8 mouse cellular contexts compared by ENCODE assay signal in the genomic region with DNA sequence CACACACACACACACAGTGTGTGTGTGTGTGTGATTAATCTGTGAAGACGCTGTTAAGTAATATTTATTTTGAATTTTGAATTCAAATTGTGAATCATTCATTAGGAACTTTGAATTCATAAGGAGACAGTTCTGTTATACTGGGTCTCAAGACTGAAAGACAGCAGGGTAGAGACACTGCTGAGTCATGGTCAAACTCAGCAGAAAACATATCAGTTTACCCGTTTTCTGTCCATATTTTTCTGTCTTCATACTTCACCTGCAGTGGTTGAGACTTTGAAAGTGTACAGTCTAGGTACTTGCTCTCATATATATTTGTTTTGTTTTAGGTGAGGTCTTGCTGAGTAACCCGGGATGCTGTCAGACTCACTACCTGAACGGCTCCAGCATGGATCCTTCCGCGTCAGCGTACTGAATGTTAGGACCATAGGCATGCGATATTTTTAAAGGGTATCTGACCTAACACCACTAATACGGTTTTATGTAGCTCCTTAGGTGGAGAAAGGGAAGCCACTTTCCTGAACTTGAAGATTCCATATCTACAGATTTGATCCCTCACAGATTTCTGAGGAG.
DNase-seq lines count a peak whose midpoint lies in the region; ATAC-seq lines count a peak whose summit lies in the region.

No protein-coding gene starts in this region.

- no peaks in the 10 kb centered on the region for H3K36me3 ChIP-seq in lung, embryonic 15.5 days
- H3K36me3 ChIP-seq in embryonic facial prominence, embryonic 11.5 days (replicated peaks; ENCODE audit: control insufficient read depth, insufficient read depth, low read depth, low read length) = no peaks in the 10 kb centered on the region
- H3K36me3 ChIP-seq in intestine, embryonic 16.5 days (ENCODE audit: control insufficient read depth, insufficient read depth, low read length) = no peaks in the 10 kb centered on the region
- H3K36me3 ChIP-seq in midbrain, embryonic 10.5 days = no peaks in the 10 kb centered on the region

- no peak overlapping the region for H3K27ac ChIP-seq in lung, embryonic 15.5 days
- no peak overlapping the region for H3K27ac ChIP-seq in embryonic facial prominence, embryonic 11.5 days (replicated peaks; ENCODE audit: low read depth, low read length)
- no peak overlapping the region for H3K27ac ChIP-seq in intestine, embryonic 16.5 days (ENCODE audit: low read length)
- no peak overlapping the region; the same call in 1 of the 2 replicates for H3K27ac ChIP-seq in midbrain, embryonic 10.5 days (replicated peaks)

- ATAC-seq in lung, embryonic 15.5 days (ENCODE audit: borderline replicate concordance, extremely low read depth, low FRiP score, low TSS enrichment) = no peak
- ATAC-seq in embryonic facial prominence, embryonic 11.5 days (replicated peaks; ENCODE audit: insufficient number of reproducible peaks, low FRiP score, low TSS enrichment, low read depth) = no peak
- peak; percentile 24; the same call in 1 of the 2 replicates for ATAC-seq in intestine, embryonic 16.5 days

- no peak for DNase-seq in lung, postnatal 10 days
- peak; percentile 48 for DNase-seq in embryonic facial prominence, embryonic 11.5 days (ENCODE audit: low spot score)
- DNase-seq in midbrain, embryonic 10.5 days (ENCODE audit: low spot score) = no peak
- DNase-seq in natural killer cell, adult 2 months (ENCODE audit: low spot score in 2 of 2) = no peak
- DNase-seq in thymus, postnatal 36 days = no peak
- DNase-seq in urinary bladder, adult 18-20 months (ENCODE audit: low spot score in 2 of 2) = no peak

- 57% methylated on average over 9 of the region's 9 CpGs for WGBS in lung, embryonic 15.5 days
- WGBS in embryonic facial prominence, embryonic 11.5 days = 56% methylated on average over 9 of the region's 9 CpGs
- WGBS in intestine, embryonic 16.5 days = 59% methylated on average over 9 of the region's 9 CpGs
- 61% methylated on average over 9 of the region's 9 CpGs for WGBS in midbrain, embryonic 10.5 days

- H3K9ac ChIP-seq in lung, embryonic 15.5 days = no peak overlapping the region
- H3K9ac ChIP-seq in embryonic facial prominence, embryonic 11.5 days (replicated peaks; ENCODE audit: low read length) = no peak overlapping the region; the same call in 1 of the 2 replicates
- H3K9ac ChIP-seq in intestine, embryonic 16.5 days (ENCODE audit: low read depth, low read length) = no peak overlapping the region

- no peaks in the 10 kb centered on the region for H3K4me1 ChIP-seq in lung, embryonic 15.5 days
- H3K4me1 ChIP-seq in embryonic facial prominence, embryonic 11.5 days (ENCODE audit: control insufficient read depth, insufficient read depth, low read length) = no peaks in the 10 kb centered on the region
- H3K4me1 ChIP-seq in intestine, embryonic 16.5 days (ENCODE audit: control insufficient read depth, insufficient read depth, low read length) = no peaks in the 10 kb centered on the region
- H3K4me1 ChIP-seq in midbrain, embryonic 10.5 days = peaks cover 3% of the 10 kb centered on the region; the same call in 1 of the 2 replicates

- no peaks in the 10 kb centered on the region for H3K27me3 ChIP-seq in lung, embryonic 15.5 days
- H3K27me3 ChIP-seq in embryonic facial prominence, embryonic 11.5 days (ENCODE audit: control insufficient read depth, insufficient read depth, low read length) = no peaks in the 10 kb centered on the region
- H3K27me3 ChIP-seq in intestine, embryonic 16.5 days (replicated peaks; ENCODE audit: control insufficient read depth, insufficient read depth, low read length) = no peaks in the 10 kb centered on the region
- H3K27me3 ChIP-seq in midbrain, embryonic 10.5 days (ENCODE audit: low read depth, poor library complexity, severe bottlenecking) = no peaks in the 10 kb centered on the region

- peak overlapping the region; percentile 54 for H3K4me3 ChIP-seq in lung, embryonic 15.5 days
- H3K4me3 ChIP-seq in embryonic facial prominence, embryonic 11.5 days (ENCODE audit: low read depth, low read length) = peak overlapping the region; percentile 42
- H3K4me3 ChIP-seq in intestine, embryonic 16.5 days (ENCODE audit: low read length) = peak overlapping the region; percentile 60; the same call in 1 of the 2 replicates
- H3K4me3 ChIP-seq in midbrain, embryonic 10.5 days = peak overlapping the region; percentile 63

- no peaks in the 10 kb centered on the region for H3K9me3 ChIP-seq in lung, embryonic 15.5 days
- no peaks in the 10 kb centered on the region for H3K9me3 ChIP-seq in embryonic facial prominence, embryonic 11.5 days (replicated peaks; ENCODE audit: control insufficient read depth, low read length)
- no peaks in the 10 kb centered on the region for H3K9me3 ChIP-seq in intestine, embryonic 16.5 days (ENCODE audit: control insufficient read depth, low read length)
- no peaks in the 10 kb centered on the region for H3K9me3 ChIP-seq in midbrain, embryonic 10.5 days (replicated peaks)

- peak overlapping the region; percentile 87 for H3K4me2 ChIP-seq in lung, embryonic 15.5 days
- peak overlapping the region; percentile 8 for H3K4me2 ChIP-seq in embryonic facial prominence, embryonic 11.5 days (ENCODE audit: low read depth, low read length)
- H3K4me2 ChIP-seq in intestine, embryonic 16.5 days (ENCODE audit: low read depth, low read length) = peak overlapping the region; percentile 82; the same call in 1 of the 2 replicates

Comparison
In these comparisons a context has a peak if more than half of its experiments do, and no peak if none do; other contexts are left out.
1. H3K4me2 ChIP-seq: peak in every context shown above with its lines; median percentile 87 in lung, embryonic 15.5 days; 82 in intestine, embryonic 16.5 days; 8 in embryonic facial prominence, embryonic 11.5 days.